Mouse (Mus musculus): ENCODE data around the gene Fbxo44.
"Not testable (repeated sequence)": the region's sequence is repeated elsewhere in the genome, so short reads cannot be mapped to it uniquely, and the experiment has no call there.

Fbxo44 gene

GRCm38 (mm10) chr4:148160436-148161390 lies at the start of gene Fbxo44, which contains the start of gene Fbxo2:
Gene Fbxo44, minus strand, starts transcription at chr4:148160482.
Gene Fbxo2, plus strand, starts transcription at chr4:148160621.
- DNase-seq (ENCODE audit: low spot score) = no peak

- no peak for DNase-seq (ENCODE audit: low spot score)
These were observed 44.6 kb upstream of the Fbxo44 start for GRCm38 (mm10) chr4:148204873-148205232.

- DNase-seq (ENCODE audit: low spot score) = no peak
These were observed 44.0 kb upstream of the Fbxo44 start for GRCm38 (mm10) chr4:148204061-148204872.

GRCm38 (mm10) chr4:148203557-148203956 lies 43.3 kb upstream of the Fbxo44 start:
- no peak for DNase-seq (ENCODE audit: low spot score)

- DNase-seq (ENCODE audit: low spot score) = no peak
These were observed 38.4 kb upstream of the Fbxo44 start for GRCm38 (mm10) chr4:148198721-148199120.

- no peak for DNase-seq (ENCODE audit: low spot score)
These were observed 34.1 kb upstream of the Fbxo44 start for GRCm38 (mm10) chr4:148194400-148194799.

GRCm38 (mm10) chr4:148192707-148193245 lies 32.5 kb upstream of the Fbxo44 start:
- DNase-seq (ENCODE audit: low spot score) = no peak

GRCm38 (mm10) chr4:148188767-148189166 lies 28.5 kb upstream of the Fbxo44 start:
- DNase-seq (ENCODE audit: low spot score) = not testable (repeated sequence)

GRCm38 (mm10) chr4:148185819-148186218 lies 25.5 kb upstream of the Fbxo44 start:
- no peak for DNase-seq (ENCODE audit: low spot score)

- no peak for DNase-seq (ENCODE audit: low spot score)
These were observed 24.3 kb upstream of the Fbxo44 start for GRCm38 (mm10) chr4:148184564-148184963.

- no peak for DNase-seq (ENCODE audit: low spot score)
These were observed 22.1 kb upstream of the Fbxo44 start for GRCm38 (mm10) chr4:148182363-148182762.

GRCm38 (mm10) chr4:148181483-148181882 lies 21.2 kb upstream of the Fbxo44 start:
- DNase-seq (ENCODE audit: low spot score) = no peak

- no peak for DNase-seq (ENCODE audit: low spot score)
These were observed 17.4 kb upstream of the Fbxo44 start for GRCm38 (mm10) chr4:148177716-148178115.

GRCm38 (mm10) chr4:148176603-148177002 lies 16.3 kb upstream of the Fbxo44 start:
- DNase-seq (ENCODE audit: low spot score) = not testable (repeated sequence)

GRCm38 (mm10) chr4:148174495-148174862 lies 14.2 kb upstream of the Fbxo44 start:
- no peak for DNase-seq (ENCODE audit: low spot score)

GRCm38 (mm10) chr4:148173811-148174494 lies 13.7 kb upstream of the Fbxo44 start:
- peak; percentile 45 for DNase-seq (ENCODE audit: low spot score)

- DNase-seq (ENCODE audit: low spot score) = no peak
These were observed 11.0 kb upstream of the Fbxo44 start for GRCm38 (mm10) chr4:148171261-148171660.

- peak; percentile 81 for DNase-seq (ENCODE audit: low spot score)
These were observed 10.6 kb upstream of the Fbxo44 start for GRCm38 (mm10) chr4:148170842-148171241.

- DNase-seq (ENCODE audit: low spot score) = no peak
These were observed 9.3 kb upstream of the Fbxo44 start for GRCm38 (mm10) chr4:148169586-148169985.

GRCm38 (mm10) chr4:148168287-148168686 lies 8.0 kb upstream of the Fbxo44 start:
- peak; percentile 71 for DNase-seq (ENCODE audit: low spot score)

- DNase-seq (ENCODE audit: low spot score) = peak; percentile 83
These were observed 6.7 kb upstream of the Fbxo44 start for GRCm38 (mm10) chr4:148166986-148167385.

GRCm38 (mm10) chr4:148166431-148166830 lies 6.1 kb upstream of the Fbxo44 start:
- peak; percentile 48 for DNase-seq (ENCODE audit: low spot score)

Data from embryo, embryonic 10 days (tissue).